Mouse (Mus musculus) stomach, embryonic 15.5 days (tissue): ENCODE results near the gene A630001G21Rik. TPM values are rescaled to one million over a fixed set of nuclear protein-coding genes. Genes with fewer than 3 reads are reported as not detected.

Experiments used
- ATAC-seq: fragments of 200-750 bp; cut with Nextera tagmentation; 2 replicates; pipeline ENCODE4 v1.8.0; 2017; ENCODE audit warnings: low read depth, moderate number of reproducible peaks, moderate TSS enrichment; ENCODE audit not compliant: insufficient read depth, low FRiP score
- H3K27ac ChIP-seq: fragments of 300-500 bp; sonication (generic); 2 replicates; pipeline ENCODE4 v1.5.1; 2015; ENCODE audit warnings: mild to moderate bottlenecking, inconsistent platforms
- H3K27me3 ChIP-seq: fragments of 300-500 bp; sonication (generic); replicated peaks from 2 replicates; pipeline ENCODE4 v1.6.1; 2015; ENCODE audit warnings: inconsistent platforms
- H3K36me3 ChIP-seq: fragments of 300-500 bp; sonication (generic); 2 replicates; pipeline ENCODE4 v1.6.1; 2015; ENCODE audit warnings: inconsistent platforms
- H3K4me1 ChIP-seq: fragments of 300-500 bp; sonication (generic); 2 replicates; pipeline ENCODE4 v1.6.1; 2015; ENCODE audit warnings: inconsistent platforms
- H3K4me2 ChIP-seq: fragments of 300-500 bp; sonication (generic); 2 replicates; pipeline ENCODE4 v1.6.1; 2015; ENCODE audit warnings: mild to moderate bottlenecking, inconsistent platforms
- H3K4me3 ChIP-seq: fragments of 300-500 bp; sonication (generic); replicated peaks from 2 replicates; pipeline ENCODE4 v1.5.1; 2015; ENCODE audit warnings: inconsistent platforms
- H3K9ac ChIP-seq: fragments of 300-500 bp; sonication (generic); 2 replicates; pipeline ENCODE4 v1.6.1; 2015; ENCODE audit warnings: inconsistent platforms
- H3K9me3 ChIP-seq: fragments of 300-500 bp; sonication (generic); 2 replicates; pipeline ENCODE4 v1.6.1; 2016; ENCODE audit warnings: inconsistent platforms
- WGBS: fragments of 180-500 bp; shearing (Covaris S2); methylation state at CpG from one replicate; pipeline ENCODE4 v1.1.7; 2015; 5-methylcytosine and 5-hydroxymethylcytosine counted together
- polyA plus RNA-seq: library from polyadenylated mRNA; unstranded; fragments of >200 nt; fragmentation: Nextera tagmentation; extraction: Ambion mirVana; gene quantifications from 2 replicates; pipeline ENCODE4 v1.2.1, GENCODE M21; 2015

The A630001G21Rik gene
- polyA plus RNA-seq, 1 experiment from 2014 or later, result 1.4 TPM

DNA sequence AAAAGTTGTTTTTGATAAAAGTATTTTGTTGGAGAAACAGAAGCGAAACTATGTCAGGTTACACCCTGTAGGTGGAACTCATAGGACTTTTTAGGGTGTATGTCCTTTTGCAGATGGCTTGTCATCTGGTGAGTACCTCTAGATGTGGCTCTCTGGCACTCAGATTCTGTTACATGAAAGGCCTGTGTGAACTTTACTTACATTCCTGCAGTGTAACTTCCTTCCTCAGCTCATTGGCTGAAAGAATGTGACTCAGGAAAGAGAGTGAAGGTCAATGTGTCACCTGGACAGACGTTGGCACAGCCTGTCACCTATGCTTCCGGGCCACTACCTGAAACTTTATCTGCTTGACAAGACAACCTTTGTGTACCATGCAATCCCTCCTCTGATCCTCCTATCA, 33.9 kb downstream of the A630001G21Rik start:
- no peak overlapping the region for H3K27ac ChIP-seq
- H3K9ac ChIP-seq, result no peak overlapping the region
- no peak overlapping the region for H3K4me2 ChIP-seq
- H3K36me3 ChIP-seq, result no peaks in the 10 kb centered on the region
- no peak overlapping the region for H3K4me3 ChIP-seq
- no peak for ATAC-seq
- 75% methylated on average over 3 of the region's 3 CpGs for WGBS
- no peaks in the 10 kb centered on the region for H3K9me3 ChIP-seq
- H3K4me1 ChIP-seq, result no peaks in the 10 kb centered on the region
- H3K27me3 ChIP-seq, result no peaks in the 10 kb centered on the region

DNA sequence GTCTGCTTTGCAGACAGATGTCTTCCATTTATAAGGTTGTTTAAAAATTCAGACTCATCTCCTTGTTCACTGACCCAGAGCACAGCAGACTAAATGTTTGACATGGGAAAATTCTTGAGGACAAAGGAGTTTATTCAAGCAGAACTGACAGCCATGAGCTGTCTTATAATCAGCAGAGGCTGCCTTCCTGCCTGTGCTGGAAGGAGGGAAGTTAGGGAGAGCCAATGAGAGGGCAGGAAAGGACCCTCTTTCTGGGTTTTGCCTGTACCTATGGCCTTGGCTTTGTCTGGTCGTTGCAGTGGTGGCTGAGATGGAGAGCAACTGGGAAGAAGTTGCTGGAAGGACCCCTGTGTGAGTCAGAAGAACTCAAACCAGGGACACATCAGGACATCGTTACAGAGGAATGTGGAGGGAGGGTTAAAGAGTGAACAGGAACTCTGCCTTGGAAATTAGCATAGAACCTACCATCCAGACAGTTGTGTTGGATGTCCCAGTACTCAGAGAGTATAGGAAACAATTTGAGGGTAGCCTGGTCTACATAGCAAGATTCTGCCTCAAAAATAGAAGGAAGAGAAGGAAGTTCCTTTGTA, 35.4 kb downstream of the A630001G21Rik start:
- Histone ChIP-seq H3K9ac (no peak overlapping the region), H3K4me3 (no peak overlapping the region), H3K36me3 (no peaks in the 10 kb centered on the region), H3K27ac (peak overlapping the region; percentile 9; the same call in 1 of the 2 replicates), H3K4me2 (no peak overlapping the region), H3K4me1 (no peaks in the 10 kb centered on the region), H3K27me3 (no peaks in the 10 kb centered on the region), H3K9me3 (no peaks in the 10 kb centered on the region)
- WGBS, result 17% methylated on average over 2 of the region's 2 CpGs
- ATAC-seq, result no peak; the same call in 1 of the 2 replicates

DNA sequence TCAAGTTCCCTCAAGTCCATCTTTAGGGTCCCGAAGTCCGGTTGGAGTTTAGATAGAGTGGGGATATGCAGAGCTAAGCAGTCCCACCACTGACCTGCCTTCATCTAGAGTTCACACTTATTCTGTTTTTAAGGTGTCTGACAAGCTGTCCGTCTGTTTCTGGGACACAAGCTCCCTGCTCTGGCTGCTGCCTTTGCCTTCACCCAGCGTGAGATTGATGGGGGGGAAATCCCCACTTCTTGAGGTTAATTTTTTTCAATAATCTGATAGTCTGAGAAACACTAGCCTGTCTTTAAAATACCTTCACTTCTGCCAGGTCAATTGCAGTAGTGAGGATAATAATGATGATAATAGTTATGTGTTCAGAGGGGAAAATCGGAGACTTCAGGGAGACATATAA, 36.1 kb downstream of the A630001G21Rik start:
- 66% methylated on average over 5 of the region's 5 CpGs for WGBS
- Histone ChIP-seq H3K4me3 (no peak overlapping the region), H3K4me1 (no peaks in the 10 kb centered on the region)

DNA sequence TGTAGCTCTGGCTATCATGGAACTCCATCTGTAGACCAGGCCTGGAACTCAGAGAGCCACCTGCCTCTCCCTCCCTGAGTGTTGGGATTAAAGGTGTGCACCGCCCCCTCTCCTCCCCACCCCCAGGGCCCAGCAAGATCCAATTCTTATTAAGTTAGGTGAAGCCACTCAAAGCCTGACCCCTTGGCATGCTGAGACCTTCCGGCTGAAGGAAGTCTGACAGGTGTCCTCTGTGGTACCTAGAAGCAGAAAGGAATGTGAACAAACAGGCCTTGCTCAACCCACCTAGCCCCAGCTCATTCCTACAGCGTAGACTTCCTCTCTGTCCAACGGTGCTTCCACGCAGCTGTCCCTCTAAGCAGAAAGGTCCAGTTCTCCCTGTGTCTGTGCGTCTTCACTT, 37.5 kb downstream of the A630001G21Rik start:
- WGBS, result 76% methylated on average over 6 of the region's 6 CpGs
- Histone ChIP-seq H3K27me3 (no peaks in the 10 kb centered on the region), H3K4me1 (no peaks in the 10 kb centered on the region), H3K4me2 (no peak overlapping the region), H3K27ac (no peak overlapping the region), H3K9ac (no peak overlapping the region), H3K36me3 (no peaks in the 10 kb centered on the region), H3K9me3 (no peaks in the 10 kb centered on the region), H3K4me3 (no peak overlapping the region)
- ATAC-seq, result no peak

More for the DNA sequence above, 36.1 kb downstream of the A630001G21Rik start:
- Histone ChIP-seq H3K27me3 (no peaks in the 10 kb centered on the region), H3K9me3 (no peaks in the 10 kb centered on the region), H3K9ac (no peak overlapping the region), H3K36me3 (no peaks in the 10 kb centered on the region), H3K4me2 (no peak overlapping the region), H3K27ac (no peak overlapping the region)
- no peak for ATAC-seq

DNA sequence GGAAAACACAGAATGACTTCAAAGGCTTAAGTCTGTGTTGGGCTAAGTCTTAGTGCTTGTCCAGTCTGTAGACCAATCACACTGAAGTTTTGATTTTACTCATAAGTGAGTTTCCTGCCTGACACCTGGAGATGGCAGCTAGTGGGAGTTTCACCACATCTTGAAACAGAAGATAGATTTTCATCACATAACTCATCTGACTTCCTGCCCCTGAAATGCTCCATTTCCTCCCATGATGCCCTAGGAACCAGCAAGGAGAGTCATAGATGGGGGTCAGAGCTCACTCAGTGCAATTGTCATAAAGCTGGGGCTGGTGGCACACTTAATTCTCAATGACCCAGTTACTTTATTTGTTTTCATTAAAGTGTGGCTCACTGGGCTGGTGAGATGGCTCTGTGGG, 38.6 kb downstream of the A630001G21Rik start:
- no peak for ATAC-seq

DNA sequence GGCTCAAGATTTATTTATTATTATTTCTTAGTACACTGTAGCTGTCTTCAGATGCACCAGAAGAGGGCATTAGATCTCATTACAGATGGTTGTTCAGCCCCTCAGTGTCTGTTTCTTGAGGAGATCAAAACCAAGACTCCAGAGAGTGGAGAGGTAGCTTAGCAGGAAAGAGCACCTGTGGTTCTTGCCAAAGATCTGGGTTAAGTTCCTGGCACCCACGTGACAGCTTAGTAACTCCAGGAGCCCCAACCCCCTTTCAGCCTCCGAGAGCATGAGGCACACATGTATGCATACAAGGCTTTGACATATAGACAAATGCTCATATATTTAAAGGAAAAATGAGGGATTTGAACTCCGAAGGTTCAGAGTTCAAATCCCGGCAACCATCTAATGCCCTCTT, 39.4 kb downstream of the A630001G21Rik start:
- H3K36me3 ChIP-seq, result no peaks in the 10 kb centered on the region
- H3K9ac ChIP-seq, result no peak overlapping the region

More for the DNA sequence above, 38.6 kb downstream of the A630001G21Rik start:
- Histone ChIP-seq H3K4me1 (no peaks in the 10 kb centered on the region), H3K9ac (no peak overlapping the region), H3K27me3 (no peaks in the 10 kb centered on the region), H3K9me3 (no peaks in the 10 kb centered on the region), H3K4me2 (no peak overlapping the region), H3K4me3 (no peak overlapping the region), H3K36me3 (no peaks in the 10 kb centered on the region), H3K27ac (no peak overlapping the region)

DNA sequence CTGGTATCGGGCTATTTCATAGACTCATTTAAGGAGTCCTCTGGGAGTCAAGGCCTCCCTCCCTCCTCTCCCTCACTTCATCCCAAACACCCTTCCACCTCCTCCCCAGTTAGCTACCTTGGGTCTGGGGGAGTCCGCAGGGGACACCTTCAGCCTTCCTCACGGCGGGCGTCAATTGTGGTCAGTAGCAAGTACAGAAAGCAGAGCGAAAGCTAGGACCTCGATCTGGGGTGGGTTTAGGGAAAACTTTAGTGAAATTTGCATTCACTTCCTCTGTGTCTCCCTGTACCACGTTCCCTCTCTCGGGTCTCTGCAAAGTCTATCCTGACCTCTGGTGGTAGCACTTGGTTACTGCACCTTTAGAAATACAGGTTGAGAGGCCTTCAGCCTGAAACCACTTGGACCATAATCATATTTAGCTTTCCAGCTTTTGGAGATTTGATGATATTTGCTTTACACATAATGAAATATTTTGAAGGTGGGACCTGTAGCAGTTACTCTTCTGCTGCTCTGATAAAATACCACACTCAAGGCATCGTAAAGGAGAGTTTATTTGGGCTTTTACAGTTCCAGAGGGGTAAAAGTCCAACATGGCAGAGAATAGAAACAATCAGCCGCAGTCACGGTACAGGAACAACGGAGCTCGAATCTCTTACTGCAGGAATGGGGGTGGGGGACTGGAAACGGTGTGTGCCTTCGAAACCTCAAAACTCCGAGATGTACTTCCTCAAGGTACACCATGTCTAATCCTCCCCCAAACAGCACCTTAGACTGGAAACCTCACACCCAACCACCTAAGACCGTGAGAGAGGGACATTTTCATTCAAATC, 41.9 kb downstream of the A630001G21Rik start:
- H3K4me3 ChIP-seq, result peak overlapping the region; percentile 28
- no peaks in the 10 kb centered on the region for H3K9me3 ChIP-seq
- H3K27me3 ChIP-seq, result no peaks in the 10 kb centered on the region
- no peaks in the 10 kb centered on the region for H3K36me3 ChIP-seq
- H3K27ac ChIP-seq, result no peak overlapping the region
- H3K4me2 ChIP-seq, result peak overlapping the region; percentile 49
- 32% methylated on average over 18 of the region's 18 CpGs for WGBS
- peak; percentile 53; the same call in 1 of the 2 replicates for ATAC-seq
- H3K9ac ChIP-seq, result no peak overlapping the region; the same call in 1 of the 2 replicates
- no peaks in the 10 kb centered on the region for H3K4me1 ChIP-seq

More for the DNA sequence above, 39.4 kb downstream of the A630001G21Rik start:
- Histone ChIP-seq H3K4me1 (no peaks in the 10 kb centered on the region), H3K9me3 (no peaks in the 10 kb centered on the region), H3K27me3 (no peaks in the 10 kb centered on the region), H3K27ac (no peak overlapping the region), H3K4me3 (no peak overlapping the region), H3K4me2 (no peak overlapping the region)
- ATAC-seq, result no peak
- 90% methylated on average over 4 of the region's 4 CpGs for WGBS

DNA sequence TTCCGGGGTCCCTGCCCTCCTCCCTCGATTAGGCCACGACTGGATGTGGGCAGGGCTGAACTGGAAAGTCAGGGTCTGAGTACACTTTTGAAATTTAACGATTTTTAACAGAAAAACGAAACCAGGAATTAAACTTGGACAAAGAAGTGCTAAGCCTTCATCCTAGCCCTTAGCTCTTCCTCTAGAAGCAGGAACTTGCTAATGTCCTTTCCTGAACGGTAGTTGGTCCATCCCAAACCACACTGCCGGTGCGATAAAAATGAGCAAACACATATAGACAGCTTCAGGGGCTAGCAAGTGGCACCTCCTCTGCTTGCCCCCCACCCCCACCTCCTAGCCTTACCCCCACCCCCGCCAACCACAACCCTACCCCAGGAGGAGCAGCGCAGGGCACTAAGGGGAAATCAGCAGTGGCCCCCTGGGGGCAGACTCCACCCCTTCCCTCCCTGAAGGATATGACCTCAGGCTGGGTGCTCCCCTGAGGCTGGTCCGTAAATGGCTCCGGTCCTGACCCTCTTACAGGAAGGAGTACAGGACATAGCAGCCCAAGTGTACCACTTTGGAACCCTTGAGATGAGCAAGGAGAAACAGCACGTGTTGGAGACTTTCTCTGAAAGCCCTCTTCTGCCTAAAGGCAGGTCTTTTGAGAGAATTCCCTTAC, 42.9 kb downstream of the A630001G21Rik start:
- Histone ChIP-seq H3K27ac (no peak overlapping the region), H3K4me3 (peak overlapping the region; percentile 28), H3K9me3 (no peaks in the 10 kb centered on the region), H3K36me3 (no peaks in the 10 kb centered on the region), H3K4me2 (peak overlapping the region; percentile 49; the same call in 1 of the 2 replicates), H3K9ac (no peak overlapping the region), H3K4me1 (no peaks in the 10 kb centered on the region), H3K27me3 (no peaks in the 10 kb centered on the region)
- 60% methylated on average over 13 of the region's 13 CpGs for WGBS
- peak; percentile 53; the same call in 1 of the 2 replicates for ATAC-seq

DNA sequence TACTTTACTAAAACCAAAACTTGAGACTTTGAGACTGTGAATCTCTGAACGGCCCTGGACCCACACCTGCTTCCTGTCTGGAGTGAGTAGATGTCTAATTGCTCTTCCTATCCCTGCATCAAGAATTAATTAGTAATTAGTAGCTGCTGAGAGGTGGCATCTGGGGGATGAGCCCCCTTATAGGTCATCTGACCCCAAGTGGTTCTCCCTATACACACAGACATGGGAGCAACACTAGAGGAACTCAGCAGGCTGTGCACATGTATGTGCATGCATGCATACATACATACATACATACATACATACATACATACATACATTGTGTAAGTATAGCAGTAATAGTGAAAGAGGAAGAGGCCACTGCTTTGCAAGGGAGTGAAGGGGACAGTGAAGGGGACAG, 43.9 kb downstream of the A630001G21Rik start:
- H3K4me1 ChIP-seq, result no peaks in the 10 kb centered on the region
- no peak for ATAC-seq
- 58% methylated on average over 1 of the region's 1 CpGs for WGBS
- no peaks in the 10 kb centered on the region for H3K27me3 ChIP-seq
- no peaks in the 10 kb centered on the region for H3K9me3 ChIP-seq
- no peaks in the 10 kb centered on the region for H3K36me3 ChIP-seq
- H3K9ac ChIP-seq, result no peak overlapping the region
- H3K4me3 ChIP-seq, result no peak overlapping the region
- H3K27ac ChIP-seq, result no peak overlapping the region
- H3K4me2 ChIP-seq, result no peak overlapping the region

DNA sequence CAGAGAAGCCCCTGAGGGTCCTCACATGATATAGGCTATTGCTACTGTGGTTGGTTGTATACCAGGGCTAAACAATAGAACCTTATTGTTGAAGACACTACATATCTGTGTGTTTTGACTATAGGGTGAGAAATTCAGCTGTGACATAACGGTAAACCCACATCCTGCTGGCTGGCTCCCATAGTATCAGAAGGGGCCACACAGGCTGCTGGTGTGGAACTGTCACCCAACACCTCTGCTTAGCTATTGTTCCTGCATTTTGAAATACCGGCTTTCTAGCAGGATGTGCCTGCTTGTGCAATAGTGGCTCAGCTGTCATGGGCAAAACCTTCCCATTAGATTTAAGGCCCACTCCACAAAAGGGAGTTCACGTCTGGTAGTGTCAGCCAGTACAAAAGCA, 45.9 kb downstream of the A630001G21Rik start:
- Histone ChIP-seq H3K9ac (no peak overlapping the region), H3K27me3 (no peaks in the 10 kb centered on the region), H3K27ac (no peak overlapping the region), H3K9me3 (no peaks in the 10 kb centered on the region), H3K36me3 (no peaks in the 10 kb centered on the region), H3K4me3 (no peak overlapping the region), H3K4me1 (no peaks in the 10 kb centered on the region), H3K4me2 (no peak overlapping the region)
- 77% methylated on average over 3 of the region's 3 CpGs for WGBS
- no peak for ATAC-seq

DNA sequence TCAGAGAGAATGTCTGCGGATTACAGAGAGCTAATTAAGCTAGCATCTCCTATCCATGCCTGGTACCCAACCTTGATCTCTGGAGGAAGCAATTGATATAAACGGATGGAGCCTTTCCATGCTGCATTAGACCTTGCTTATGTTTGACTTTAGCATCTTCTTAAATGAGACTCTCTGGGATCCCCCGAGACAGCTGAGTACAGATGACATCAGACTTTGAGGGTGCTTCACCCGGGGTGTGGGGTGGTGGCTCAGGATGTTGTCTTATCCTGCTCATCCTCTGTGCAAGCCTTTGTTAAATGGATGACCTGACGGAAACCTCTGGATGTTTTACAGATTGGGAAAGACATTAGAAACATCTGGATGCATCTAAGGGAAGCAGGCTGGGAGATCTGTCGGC, 48.0 kb downstream of the A630001G21Rik start:
- Histone ChIP-seq H3K36me3 (no peaks in the 10 kb centered on the region), H3K9ac (no peak overlapping the region), H3K27ac (no peak overlapping the region), H3K9me3 (no peaks in the 10 kb centered on the region), H3K4me2 (no peak overlapping the region), H3K4me1 (no peaks in the 10 kb centered on the region), H3K4me3 (no peak overlapping the region), H3K27me3 (no peaks in the 10 kb centered on the region)
- no peak for ATAC-seq
- WGBS, result 74% methylated on average over 6 of the region's 6 CpGs
